Mouse (Mus musculus): Measurements from ENCODE around the gene Pink1.

GRCm38 (mm10) chr4:138292028-138292427, 34.1 kb downstream of the Pink1 start:
- no peak for TF ChIP-seq POLR2A (IDR thresholded peaks at IDR 0.05; ENCODE audit: insufficient read depth, low read depth, low read length)
- no peak for TF ChIP-seq CTCF (IDR thresholded peaks at IDR 0.05; ENCODE audit: insufficient read depth, low read depth, low read length)

All from olfactory bulb, adult 2 months (tissue).